Mouse (Mus musculus) heart, adult 9 months (tissue): ENCODE measurements around the gene Cyb5r3.

ENCODE experiments used
- DNase-seq, 2 experiments: peaks; one replicate each; pipeline ENCODE4 v3.0.0; 2022; ENCODE audit warnings: low spot score in 2 of 2

Cyb5r3 gene

DNA sequence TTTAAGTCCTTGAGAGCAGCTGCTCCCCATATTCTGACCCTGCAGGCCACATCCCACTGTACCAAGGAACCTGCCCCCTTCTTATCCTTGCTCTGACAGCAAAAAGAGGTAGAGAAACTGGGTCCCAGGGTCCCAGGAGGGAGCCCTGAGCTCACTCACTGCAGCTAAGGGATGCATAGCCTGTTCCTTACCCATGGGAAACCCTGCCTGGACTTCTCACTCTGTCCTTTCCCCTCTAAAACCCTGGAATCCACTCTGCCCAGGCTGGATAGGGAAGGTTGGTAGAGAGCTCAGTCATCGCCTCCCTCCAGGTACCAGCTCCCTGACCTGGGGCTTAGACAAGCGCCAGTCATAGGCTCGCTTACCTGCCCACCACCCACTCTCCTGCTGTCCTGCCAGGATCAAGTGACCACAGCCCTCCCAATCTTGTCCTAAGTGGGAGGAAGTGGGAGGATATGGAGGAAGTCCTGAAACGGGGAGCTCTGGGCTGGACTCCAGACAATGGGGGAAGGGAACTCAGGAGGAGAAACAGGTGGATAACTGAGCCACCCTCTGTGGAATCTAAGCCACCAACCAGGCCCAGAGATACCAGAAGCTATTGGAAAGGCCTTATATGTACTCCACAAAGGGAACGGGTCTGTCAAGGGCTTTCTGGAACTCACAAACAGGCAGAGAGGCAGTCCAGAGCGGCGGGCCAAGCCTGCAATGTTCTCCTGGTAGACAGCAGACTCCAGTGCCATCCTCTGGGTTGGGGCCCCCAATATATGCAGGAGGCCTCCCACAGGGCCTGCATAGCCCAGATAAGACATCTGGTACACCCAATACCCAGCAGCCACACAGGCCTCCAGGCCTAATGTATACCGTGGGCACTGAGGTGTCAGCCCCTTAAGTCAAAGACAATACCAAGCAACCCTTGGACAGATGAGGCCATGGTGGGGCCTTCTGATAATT, 2.3 kb downstream of the Cyb5r3 start:
- DNase-seq, result peak; percentile 64 to 80

GRCm38 (mm10) chr15:83168875-83169771, 3.3 kb downstream of the Cyb5r3 start:
- peak in 1 of 2 experiments; percentile 18 for DNase-seq

DNA sequence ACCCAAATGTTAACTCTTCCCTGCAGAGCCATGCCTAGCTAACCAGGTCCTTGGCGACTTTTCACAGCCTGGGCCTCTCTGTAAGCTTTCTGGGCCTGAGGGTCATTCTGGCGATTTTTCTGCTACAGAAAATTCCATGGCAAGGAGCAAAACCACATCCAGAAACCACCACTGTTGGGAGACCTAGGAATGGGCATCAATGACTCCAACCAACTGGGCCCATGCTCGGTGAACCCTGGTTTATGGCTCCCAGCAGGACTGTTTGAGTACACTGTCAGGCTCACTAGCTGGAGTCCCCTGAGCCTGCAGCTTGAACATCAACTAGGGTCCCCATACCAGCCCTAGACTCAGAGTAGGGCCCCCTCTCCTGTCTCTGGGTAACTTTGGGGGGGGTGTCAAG, 4.1 kb downstream of the Cyb5r3 start:
- DNase-seq, result no peak

- DNase-seq, result peak in 1 of 2 experiments; percentile 0
Observed at GRCm38 (mm10) chr15:83167550-83168065, 4.8 kb downstream of the Cyb5r3 start.

DNA sequence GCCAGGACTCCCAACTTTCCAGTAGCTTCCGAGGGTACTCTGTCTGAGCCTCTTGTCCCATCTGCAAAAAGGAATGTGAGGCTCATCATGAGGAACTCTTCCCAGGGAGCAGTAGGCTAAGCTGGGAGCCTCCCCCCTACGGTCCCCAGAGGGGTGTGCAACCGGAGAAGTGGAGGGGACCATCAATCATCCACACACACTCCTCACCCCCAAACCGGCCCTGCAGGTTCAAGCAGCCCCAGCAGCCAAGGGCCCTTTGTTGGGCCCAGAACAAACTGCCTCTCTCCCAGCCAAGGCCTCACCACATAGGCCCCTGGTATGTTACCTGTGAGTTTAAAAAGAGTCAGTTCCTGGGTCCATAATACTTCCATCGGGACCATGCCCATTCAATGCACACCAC, 5.3 kb downstream of the Cyb5r3 start:
- DNase-seq, result peak in 1 of 2 experiments; percentile 0

DNA sequence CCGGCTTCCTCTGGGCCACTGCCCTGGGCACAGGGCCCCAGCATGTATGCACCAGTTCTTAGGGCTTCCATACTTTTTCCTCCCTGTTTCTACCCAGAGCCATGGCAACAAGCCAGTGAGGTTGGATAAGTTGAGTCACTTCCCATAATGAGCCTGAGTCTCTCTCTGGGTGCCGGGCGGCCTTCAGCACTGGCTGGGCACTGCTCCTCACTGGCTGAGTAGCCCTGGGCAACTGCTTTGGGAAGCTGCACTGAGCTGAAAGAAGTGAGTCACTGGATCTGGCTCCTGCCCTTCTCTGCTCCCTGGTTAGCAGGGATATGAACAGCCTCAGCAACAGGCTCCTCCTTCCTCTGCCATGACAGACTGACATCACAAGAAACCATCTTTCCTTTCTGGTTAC, 5.8 kb downstream of the Cyb5r3 start:
- DNase-seq, result peak; percentile 54 to 62

DNA sequence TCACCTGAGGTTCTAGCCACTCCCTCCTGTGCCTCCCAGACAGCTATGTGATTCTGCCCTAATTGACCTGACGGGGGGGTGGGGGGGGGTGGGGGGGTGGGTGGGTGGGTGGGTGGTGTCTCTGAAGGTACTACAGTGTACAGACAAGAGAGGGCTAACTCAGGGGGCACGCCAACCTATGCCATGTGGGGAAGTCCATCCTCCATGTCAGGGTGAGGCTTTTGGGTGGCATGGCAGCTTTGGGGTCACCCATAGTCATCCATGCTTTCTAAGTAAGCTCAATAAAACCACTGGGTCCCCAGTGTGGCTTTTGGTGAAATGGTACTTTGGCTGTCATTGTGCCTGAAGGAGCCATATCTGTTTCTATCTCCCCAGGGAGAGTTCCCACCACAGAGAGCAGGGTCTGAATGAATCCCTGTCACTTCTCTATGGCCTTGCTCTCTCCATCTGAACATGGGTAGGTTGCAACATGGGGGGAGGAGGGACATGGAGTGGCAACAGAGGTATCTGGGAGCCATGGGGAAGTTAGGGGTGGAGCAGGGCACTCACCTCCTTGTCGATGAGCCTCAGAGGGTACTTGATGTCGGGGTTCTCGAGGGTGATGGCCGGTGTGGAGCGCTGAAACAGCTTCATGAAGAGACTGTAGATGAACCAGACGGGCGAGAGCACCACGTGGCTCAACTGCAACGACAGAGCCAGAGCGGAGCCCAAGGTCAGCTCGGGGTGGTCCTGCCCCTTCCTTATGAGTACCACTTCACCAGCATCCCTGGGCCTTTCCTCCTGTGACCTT, 6.7 kb downstream of the Cyb5r3 start:
- peak in 1 of 2 experiments; percentile 0 for DNase-seq

DNA sequence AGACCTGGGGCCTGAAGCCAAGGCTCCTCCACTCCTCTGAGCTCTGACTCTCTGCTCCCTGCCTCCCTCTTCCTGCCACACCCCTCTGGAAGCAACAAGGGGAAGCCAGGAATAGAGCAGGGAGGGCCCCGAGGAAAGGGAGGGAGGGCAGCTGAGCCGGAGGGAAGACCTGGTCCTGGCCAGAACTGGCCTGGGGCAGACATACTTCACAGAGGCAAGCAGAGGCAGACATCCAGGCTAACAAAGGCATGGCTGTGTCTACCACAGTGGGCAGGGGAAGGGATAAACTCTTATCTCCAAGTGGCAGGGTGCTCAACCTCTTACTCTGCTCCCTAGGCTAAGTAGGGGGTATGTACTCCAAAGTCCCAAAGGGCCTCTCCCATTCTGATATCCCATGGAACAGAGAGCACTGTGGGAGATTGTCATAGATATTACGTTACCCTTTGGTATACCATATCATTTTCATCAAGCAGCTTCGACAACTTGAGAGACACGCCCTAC, 7.4 kb downstream of the Cyb5r3 start:
- peak; percentile 80 to 87 for DNase-seq

GRCm38 (mm10) chr15:83162818-83163485, 9.4 kb downstream of the Cyb5r3 start:
- DNase-seq, result peak in 1 of 2 experiments; percentile 1

DNA sequence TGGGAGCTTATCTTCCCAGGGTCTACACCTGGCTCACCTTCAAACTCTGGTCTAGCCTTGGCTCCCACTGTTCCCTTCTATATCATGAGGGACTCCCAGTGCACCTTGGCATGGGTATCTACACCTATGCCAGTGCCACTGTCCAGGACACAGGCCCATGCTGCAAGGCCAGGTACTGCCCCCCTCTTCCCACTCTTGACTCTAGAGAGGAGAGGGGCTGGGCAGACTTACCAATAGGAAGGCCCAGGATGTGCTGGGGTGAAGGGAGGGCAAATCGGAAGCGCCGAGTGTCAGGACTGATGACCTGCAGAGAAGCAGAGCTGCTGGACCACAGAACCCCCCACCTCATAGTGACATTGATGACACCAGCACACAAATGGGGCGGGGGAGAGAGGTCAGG, 10.4 kb downstream of the Cyb5r3 start:
- no peak for DNase-seq

GRCm38 (mm10) chr15:83161062-83161748, 11.2 kb downstream of the Cyb5r3 start:
- DNase-seq, result peak; percentile 31 to 57

DNA sequence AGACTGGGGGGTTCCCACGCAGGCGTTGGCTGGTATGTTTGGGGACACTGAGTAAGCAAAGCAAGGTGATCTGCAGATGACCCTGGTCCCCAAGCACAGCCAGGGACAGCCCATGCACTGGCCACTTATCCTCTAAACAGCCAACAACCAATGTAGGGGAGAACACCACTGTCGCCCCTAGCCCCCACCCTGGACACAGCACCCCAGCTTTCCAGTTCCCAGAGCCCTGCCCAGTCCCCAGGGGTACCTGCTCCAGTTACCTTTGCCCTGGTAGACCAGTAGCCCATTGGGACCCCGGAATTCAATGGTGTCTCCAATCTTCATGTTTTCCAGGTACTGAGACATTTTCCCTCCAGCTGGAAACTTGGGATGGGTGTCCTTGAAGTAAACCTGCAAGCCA, 11.8 kb downstream of the Cyb5r3 start:
- DNase-seq, result no peak

GRCm38 (mm10) chr15:83159823-83160222, 12.6 kb downstream of the Cyb5r3 start:
- no peak for DNase-seq

- DNase-seq, result no peak
Observed at GRCm38 (mm10) chr15:83158587-83159160, 13.7 kb downstream of the Cyb5r3 start.

GRCm38 (mm10) chr15:83157667-83158064, 14.7 kb downstream of the Cyb5r3 start:
- no peak for DNase-seq

GRCm38 (mm10) chr15:83156929-83157666, 15.3 kb downstream of the Cyb5r3 start:
- DNase-seq, result peak; percentile 61 to 68

DNA sequence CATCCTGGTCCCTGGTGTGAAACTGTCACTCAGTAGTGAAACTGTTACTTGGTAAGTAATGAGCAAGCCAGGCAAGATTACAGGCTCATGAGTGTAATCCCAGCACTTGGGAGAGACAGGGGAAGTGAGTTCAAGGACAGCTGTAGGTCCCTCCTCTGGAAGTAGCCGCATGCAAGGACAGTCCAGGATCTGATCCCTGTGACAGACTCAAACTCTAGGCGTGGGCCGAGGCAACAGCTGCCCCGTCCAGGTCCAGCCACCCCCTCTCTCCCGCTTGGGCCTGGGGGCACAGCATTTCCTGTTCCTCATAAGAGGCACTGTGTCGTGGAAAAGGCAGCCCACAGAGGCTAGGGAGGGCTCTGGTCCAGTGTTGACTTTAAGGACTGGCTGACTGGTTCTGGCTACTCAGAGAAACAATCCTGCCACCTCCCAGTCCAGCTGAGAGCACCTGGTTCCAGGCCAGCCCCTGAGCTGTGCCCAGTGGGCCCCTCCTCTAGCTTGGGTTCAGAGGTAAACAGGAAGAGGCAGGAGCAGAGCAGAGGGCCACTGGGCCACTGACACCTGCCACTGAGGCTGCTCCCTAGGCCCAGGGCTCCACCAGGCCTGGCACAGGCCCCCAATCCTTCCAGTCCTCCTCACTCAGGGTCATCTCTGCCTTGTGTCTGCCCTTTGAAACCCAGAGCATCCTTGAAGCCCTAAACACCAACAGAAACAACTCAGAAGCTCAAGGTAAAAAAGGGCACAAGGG, 16.5 kb downstream of the Cyb5r3 start:
- no peak for DNase-seq

DNA sequence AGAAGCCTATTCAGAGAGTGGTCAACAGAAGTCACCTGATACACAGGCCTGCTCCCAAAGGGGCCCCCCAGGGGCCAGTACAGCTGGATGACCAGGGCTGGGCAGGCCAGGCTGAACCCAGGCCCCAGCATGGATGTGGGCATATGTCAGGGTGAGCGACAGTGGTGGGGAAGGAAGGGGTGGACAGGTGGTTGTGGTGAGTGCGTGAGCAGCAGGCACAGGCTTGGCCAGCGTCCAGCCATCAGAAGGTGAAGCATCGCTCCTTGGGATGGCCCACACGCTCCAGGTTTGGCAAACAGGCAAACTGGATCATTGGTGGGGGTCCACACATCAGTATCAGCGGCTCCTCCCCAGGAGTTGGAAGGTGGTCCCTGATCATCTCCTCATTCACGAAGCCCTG, 18.1 kb downstream of the Cyb5r3 start:
- DNase-seq, result no peak
